Mouse (Mus musculus) embryonic facial prominence, embryonic 10.5 days (tissue): ENCODE results near the gene Zfp982. TPM values are rescaled to one million over a fixed set of nuclear protein-coding genes. Genes with fewer than 3 reads are reported as not detected.
A peak's percentile ranks its signal among the peaks of the same experiment; 100 is the strongest.
"Not testable (repeated sequence)": the region's sequence is repeated elsewhere in the genome, so short reads cannot be mapped to it uniquely, and the experiment has no call there.

Experiments
- DNase-seq: peaks from one replicate; pipeline ENCODE4 v3.0.0-alpha.2; 2017; ENCODE audit warnings: low spot score
- H3K27ac ChIP-seq: fragments of 300-500 bp; sonication (generic); replicated peaks from 2 replicates; pipeline ENCODE4 v1.5.1; 2016; ENCODE audit warnings: mild to moderate bottlenecking
- H3K27me3 ChIP-seq: fragments of 300-500 bp; sonication (generic); replicated peaks from 2 replicates; pipeline ENCODE4 v1.6.1; 2016; ENCODE audit warnings: low read depth, mild to moderate bottlenecking; ENCODE audit not compliant: poor library complexity, severe bottlenecking
- H3K36me3 ChIP-seq: fragments of 300-500 bp; sonication (generic); replicated peaks from 2 replicates; pipeline ENCODE4 v1.6.1; 2016; ENCODE audit warnings: mild to moderate bottlenecking, moderate library complexity
- H3K4me1 ChIP-seq: fragments of 300-500 bp; sonication (generic); 2 replicates; pipeline ENCODE4 v1.6.1; 2016
- H3K4me3 ChIP-seq: fragments of 300-500 bp; sonication (generic); 2 replicates; pipeline ENCODE4 v1.5.1; 2016; ENCODE audit warnings: mild to moderate bottlenecking, moderate library complexity
- H3K9me3 ChIP-seq: fragments of 300-500 bp; sonication (generic); 2 replicates; pipeline ENCODE4 v1.6.1; 2016; ENCODE audit warnings: mild to moderate bottlenecking
- WGBS: fragments of 180-500 bp; shearing (Covaris S2); methylation state at CpG from one replicate; pipeline ENCODE4 v1.1.7; 2016; 5-methylcytosine and 5-hydroxymethylcytosine counted together
- polyA plus RNA-seq: library from polyadenylated mRNA; unstranded; fragments of >200 nt; fragmentation: Nextera tagmentation; extraction: Ambion mirVana; gene quantifications from 2 replicates; pipeline ENCODE4 v1.2.1, GENCODE M21; 2016

Gene Zfp982
- 8.6 and 10.8 TPM in 2 replicates for polyA plus RNA-seq

DNA sequence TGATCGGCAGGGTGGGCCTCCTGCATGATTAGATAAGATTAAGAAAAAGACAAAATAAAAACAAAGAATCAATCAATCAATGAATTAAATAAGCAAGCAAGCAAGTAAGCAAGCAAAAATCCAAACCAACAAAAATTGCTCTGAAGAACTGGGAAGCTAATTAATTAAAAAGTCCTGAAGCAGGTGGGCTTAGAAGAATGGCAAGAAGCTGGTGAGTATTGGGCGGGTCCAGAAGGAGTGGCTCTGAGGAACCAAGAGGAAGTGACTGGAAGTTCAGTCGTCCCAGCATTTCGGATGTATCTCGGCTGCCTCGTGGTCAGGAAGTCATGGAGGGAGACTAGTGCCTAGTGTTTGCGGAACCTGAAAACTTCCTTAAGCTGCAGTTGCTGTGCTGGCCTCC is at the start of gene Zfp982:
Gene Zfp982 (plus strand): TSS at position 301 of the 400 bp plus-strand sequence.
- not testable (repeated sequence) for H3K27ac ChIP-seq, H3K27me3 ChIP-seq, DNase-seq, H3K4me1 ChIP-seq, H3K4me3 ChIP-seq
- peaks cover 28% of the 10 kb centered on the region for H3K36me3 ChIP-seq
- 92% methylated on average over 7 of the region's 7 CpGs for WGBS
- peaks cover 60% of the 10 kb centered on the region for H3K9me3 ChIP-seq

- H3K4me3 ChIP-seq = peak overlapping the region; percentile 66
- DNase-seq = peak; percentile 84
- H3K9me3 ChIP-seq, H3K36me3 ChIP-seq, H3K4me1 ChIP-seq, H3K27me3 ChIP-seq: not testable (repeated sequence)
- peak overlapping the region; percentile 92 for H3K27ac ChIP-seq
- WGBS = 8% methylated on average over 52 of the region's 52 CpGs
Observed at GRCm38 (mm10) chr4:147442649-147443553, 49.3 kb upstream of the Zfp982 start.

DNA sequence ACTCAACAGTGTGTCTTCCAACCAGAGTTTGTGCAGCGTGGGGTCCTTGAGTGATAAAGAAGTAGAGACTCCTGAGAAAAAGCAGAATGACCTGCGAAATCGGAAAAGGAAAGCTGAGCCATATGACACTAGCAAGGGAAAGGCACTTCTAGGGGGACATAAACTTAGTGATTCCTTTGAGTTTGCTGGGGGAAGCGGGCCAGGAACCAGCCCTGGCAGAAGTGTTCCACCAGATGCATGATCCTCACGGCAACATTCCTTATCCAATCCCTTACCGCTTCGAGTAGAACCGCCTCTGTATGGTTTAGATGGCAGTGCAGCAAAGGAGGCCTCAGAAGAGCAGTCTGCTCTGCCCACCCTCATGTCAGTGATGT is 48.7 kb upstream of the Zfp982 start:
- not testable (repeated sequence) for H3K9me3 ChIP-seq, H3K27me3 ChIP-seq, H3K4me1 ChIP-seq, H3K36me3 ChIP-seq, DNase-seq
- 34% methylated on average over 8 of the region's 8 CpGs for WGBS
- Histone ChIP-seq H3K27ac (peak overlapping the region; percentile 92), H3K4me3 (peak overlapping the region; percentile 66)

DNA sequence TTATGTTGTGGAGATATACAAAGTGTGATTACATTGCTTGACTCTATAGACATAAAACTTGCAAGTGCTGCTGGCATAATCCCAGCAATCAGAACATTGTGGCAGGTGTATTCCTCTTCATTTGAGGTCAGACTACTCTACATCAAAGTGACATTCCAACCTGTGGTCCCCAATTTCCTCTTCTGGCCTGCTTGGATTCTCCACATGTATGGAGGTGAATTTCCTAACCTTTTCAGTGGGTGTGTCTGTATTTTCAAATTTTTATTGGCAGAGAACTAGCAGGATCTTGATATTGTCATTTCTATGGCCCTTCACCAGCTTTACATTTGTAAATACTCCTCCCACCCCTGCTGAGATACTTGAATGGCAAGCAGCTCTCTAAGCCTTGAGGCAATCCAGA is 46.8 kb upstream of the Zfp982 start:
- H3K27ac ChIP-seq, DNase-seq, H3K36me3 ChIP-seq, H3K4me3 ChIP-seq, H3K27me3 ChIP-seq: not testable (repeated sequence)
- H3K4me1 ChIP-seq = peaks cover 11% of the 10 kb centered on the region
- peaks cover 21% of the 10 kb centered on the region; the same call in 1 of the 2 replicates for H3K9me3 ChIP-seq

DNA sequence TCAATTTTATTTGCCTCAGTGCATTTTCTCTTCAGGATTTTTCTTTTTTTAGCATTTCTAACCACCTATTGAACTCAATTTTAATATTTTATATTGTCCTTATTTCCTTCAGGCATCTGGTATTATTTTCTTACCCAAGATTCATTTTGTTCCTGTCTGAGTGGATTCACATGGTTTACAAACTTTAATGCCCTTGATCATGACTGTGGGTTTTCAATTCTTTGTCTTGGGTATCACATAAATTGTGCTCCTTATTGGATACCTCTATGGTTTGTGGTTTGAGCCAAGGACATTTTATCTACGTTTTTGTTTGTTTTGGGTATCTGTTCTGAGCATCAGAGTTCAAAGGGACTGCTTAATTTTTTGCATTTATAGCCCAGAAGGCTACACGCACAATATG is 43.9 kb upstream of the Zfp982 start:
- 69% methylated on average over 2 of the region's 2 CpGs for WGBS
- Histone ChIP-seq H3K27me3 (no peaks in the 10 kb centered on the region), H3K4me3 (no peak overlapping the region), H3K27ac (no peak overlapping the region), H3K4me1 (peaks cover 5% of the 10 kb centered on the region), H3K9me3 (peaks cover 26% of the 10 kb centered on the region; the same call in 1 of the 2 replicates), H3K36me3 (no peaks in the 10 kb centered on the region)
- DNase-seq = no peak

- WGBS = 31% methylated on average over 13 of the region's 13 CpGs
- H3K4me1 ChIP-seq = peaks cover 4% of the 10 kb centered on the region
- no peaks in the 10 kb centered on the region for H3K27me3 ChIP-seq
- H3K36me3 ChIP-seq = peaks cover 5% of the 10 kb centered on the region; the same call in 1 of the 2 replicates
- H3K9me3 ChIP-seq = peaks cover 26% of the 10 kb centered on the region; the same call in 1 of the 2 replicates
- H3K4me3 ChIP-seq = peak overlapping the region; percentile 53
- peak overlapping the region; percentile 73 for H3K27ac ChIP-seq
- DNase-seq = peak; percentile 52
Observed at GRCm38 (mm10) chr4:147449099-147449581, 43.1 kb upstream of the Zfp982 start.

GRCm38 (mm10) chr4:147449986-147450385 is 42.2 kb upstream of the Zfp982 start:
- Histone ChIP-seq H3K4me3 (peak overlapping the region; percentile 53), H3K9me3 (peaks cover 23% of the 10 kb centered on the region; the same call in 1 of the 2 replicates)
- not testable (repeated sequence) for H3K36me3 ChIP-seq, H3K4me1 ChIP-seq, DNase-seq, H3K27ac ChIP-seq, H3K27me3 ChIP-seq
- WGBS = 73% methylated on average over 2 of the region's 2 CpGs

DNA sequence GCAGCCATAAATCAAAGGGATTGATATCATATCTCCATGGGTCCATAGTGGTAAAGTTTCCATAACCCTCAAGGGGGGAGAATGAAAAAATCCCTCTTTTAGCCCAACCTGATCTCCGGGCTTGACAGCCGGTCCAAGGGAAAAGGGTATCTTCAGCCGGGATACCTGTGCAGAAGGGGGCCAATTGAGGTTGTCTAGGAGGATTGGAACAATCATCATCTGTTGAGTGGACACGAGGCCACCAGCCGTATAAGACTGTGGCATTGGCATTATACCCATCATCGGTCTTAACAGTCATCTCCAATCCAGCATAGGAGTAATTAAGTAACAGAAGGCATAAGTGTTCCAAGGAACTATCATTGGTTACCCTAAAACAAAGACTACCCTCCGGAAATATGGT is 25.0 kb upstream of the Zfp982 start:
- not testable (repeated sequence) for H3K4me3 ChIP-seq, H3K27ac ChIP-seq, DNase-seq, H3K27me3 ChIP-seq, H3K4me1 ChIP-seq
- peaks cover 77% of the 10 kb centered on the region for H3K9me3 ChIP-seq
- peaks cover 35% of the 10 kb centered on the region for H3K36me3 ChIP-seq
- WGBS = 91% methylated on average over 7 of the region's 7 CpGs

DNA sequence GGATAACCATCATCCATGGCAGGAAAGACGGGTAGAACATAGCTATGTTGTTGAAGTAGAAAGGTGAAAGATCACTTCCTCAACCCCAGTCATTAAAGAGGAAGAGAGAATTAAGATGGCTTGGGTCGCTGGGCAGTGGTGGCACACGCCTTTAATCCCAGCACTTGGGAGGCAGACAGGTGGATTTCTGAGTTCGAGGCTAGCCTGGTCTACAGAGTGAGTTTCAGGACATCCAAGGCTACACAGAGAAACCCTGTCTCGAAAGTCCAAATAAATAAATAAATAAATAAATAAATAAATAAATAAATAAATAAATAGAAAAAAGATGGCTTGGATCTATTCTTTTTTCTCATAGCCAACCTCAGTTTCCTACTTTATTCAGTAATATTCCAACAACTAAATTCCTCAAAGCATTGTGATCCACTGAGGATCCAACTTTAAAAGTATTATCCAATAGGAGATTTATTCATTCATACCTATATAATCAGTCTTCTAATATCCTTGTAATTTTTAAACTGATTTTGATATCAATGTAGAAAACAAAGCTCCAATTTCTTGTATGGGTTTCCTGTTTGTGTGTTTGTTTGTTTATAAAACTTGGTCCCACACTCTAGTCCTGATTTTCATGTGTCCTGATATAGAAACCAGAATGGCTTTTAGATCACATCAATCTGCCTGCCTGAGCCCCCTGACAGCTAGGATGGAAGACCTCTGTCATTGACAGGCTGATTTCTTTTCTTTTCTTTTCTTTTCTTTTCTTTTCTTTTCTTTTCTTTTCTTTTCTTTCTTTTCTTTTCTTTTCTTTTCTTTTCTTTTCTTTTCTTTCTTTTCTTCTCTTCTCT is 6.8 kb downstream of the Zfp982 start:
- H3K4me1 ChIP-seq, H3K4me3 ChIP-seq, DNase-seq, H3K27ac ChIP-seq, H3K27me3 ChIP-seq, H3K36me3 ChIP-seq: not testable (repeated sequence)
- H3K9me3 ChIP-seq = peaks cover 22% of the 10 kb centered on the region
- WGBS = 85% methylated on average over 5 of the region's 5 CpGs

DNA sequence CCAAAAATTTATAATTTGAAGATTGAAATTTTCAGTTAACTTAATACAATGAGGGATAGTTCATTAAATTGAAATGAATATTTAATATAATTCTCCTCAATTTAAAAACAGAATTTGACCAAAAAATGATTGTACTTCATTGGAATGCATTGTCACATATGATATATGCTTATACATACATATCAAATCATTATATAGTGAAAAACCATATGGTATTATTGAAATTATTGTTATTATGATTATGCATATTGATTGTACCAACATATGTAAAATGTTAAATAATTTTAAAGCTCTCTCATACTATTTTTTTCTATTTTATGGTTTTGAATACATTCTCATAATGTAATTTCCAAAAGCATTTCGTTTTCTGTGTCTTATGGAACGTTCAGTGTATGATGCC is 17.0 kb downstream of the Zfp982 start:
- H3K27me3 ChIP-seq = no peaks in the 10 kb centered on the region
- peaks cover 33% of the 10 kb centered on the region for H3K36me3 ChIP-seq
- H3K27ac ChIP-seq = no peak overlapping the region
- DNase-seq = no peak
- H3K4me3 ChIP-seq = no peak overlapping the region
- 88% methylated on average over 2 of the region's 2 CpGs for WGBS
- H3K4me1 ChIP-seq = no peaks in the 10 kb centered on the region
- H3K9me3 ChIP-seq = peaks cover 54% of the 10 kb centered on the region

DNA sequence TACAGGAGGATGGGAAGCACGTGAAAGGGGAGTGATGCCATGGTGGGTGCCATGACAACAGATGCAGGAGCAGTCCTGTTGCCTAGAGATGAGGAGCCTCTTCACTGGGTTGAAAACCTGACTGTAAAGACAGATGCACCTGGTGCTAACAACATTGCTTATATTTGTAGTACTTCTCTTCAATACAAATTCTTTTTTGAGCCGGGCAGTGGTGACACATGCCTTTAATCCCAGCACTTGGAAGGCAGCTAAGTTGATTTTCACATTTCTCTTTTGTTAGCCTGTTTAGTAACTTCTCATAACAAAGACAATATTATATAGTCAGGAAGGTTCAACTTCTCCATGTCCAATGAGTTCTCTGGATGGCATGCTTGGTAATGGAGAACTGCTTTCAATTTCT is 26.8 kb downstream of the Zfp982 start:
- no peaks in the 10 kb centered on the region for H3K36me3 ChIP-seq
- DNase-seq = no peak
- WGBS = 77% methylated on average over 2 of the region's 2 CpGs

DNA sequence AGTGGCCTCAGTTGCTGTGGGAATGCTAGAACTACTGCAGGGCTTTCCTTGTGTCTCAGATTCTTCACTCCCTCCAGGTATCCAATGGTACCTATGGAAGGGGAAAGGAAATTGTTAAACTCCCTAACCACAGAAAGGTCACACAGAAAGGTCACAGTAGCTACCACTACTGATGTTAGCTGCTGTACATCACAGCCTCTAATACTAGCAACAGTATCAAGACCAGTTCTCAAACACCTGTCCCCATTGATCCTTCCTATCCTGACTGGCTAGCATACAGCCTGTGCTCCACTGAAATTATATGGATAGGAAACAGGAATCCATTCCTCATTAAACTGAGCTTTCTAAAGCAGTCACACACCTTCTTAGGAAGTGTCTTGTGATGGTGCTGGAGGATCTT is 27.9 kb downstream of the Zfp982 start:
- Histone ChIP-seq H3K27me3 (no peaks in the 10 kb centered on the region), H3K27ac (no peak overlapping the region), H3K4me1 (no peaks in the 10 kb centered on the region), H3K36me3 (no peaks in the 10 kb centered on the region), H3K9me3 (peaks cover 91% of the 10 kb centered on the region), H3K4me3 (no peak overlapping the region)
- no peak for DNase-seq

More for the DNA sequence above, 26.8 kb downstream of the Zfp982 start:
- Histone ChIP-seq H3K4me1 (no peaks in the 10 kb centered on the region), H3K27ac (no peak overlapping the region), H3K4me3 (no peak overlapping the region), H3K9me3 (peaks cover 93% of the 10 kb centered on the region), H3K27me3 (no peaks in the 10 kb centered on the region)
